Mouse (Mus musculus) testis, adult 2 months (tissue): ENCODE data around the gene Adra1b.

Experiments
- CTCF ChIP-seq: fragments of 200-500 bp; IDR thresholded peaks from 2 replicates; pipeline ENCODE4 v1.5.1; 2012; ENCODE audit warnings: low read depth, mild to moderate bottlenecking, inconsistent platforms, low read length, moderate library complexity; ENCODE audit not compliant: control insufficient read depth, insufficient read depth, insufficient replicate concordance
- POLR2A ChIP-seq: fragments of 200-500 bp; IDR thresholded peaks from 2 replicates; pipeline ENCODE4 v1.6.1; 2012; ENCODE audit warnings: low read depth, mild to moderate bottlenecking, inconsistent platforms, low read length, moderate library complexity; ENCODE audit not compliant: control insufficient read depth

GRCm38 (mm10) chr11:43727796-43728195, 173.2 kb downstream of the Adra1b start:
- TF ChIP-seq CTCF (no peak), POLR2A (no peak)
